Mouse (Mus musculus) megakaryocyte, embryonic 14.5 days (primary cell): ENCODE measurements around the gene Wdcp.

Experiments used
- FLI1 ChIP-seq: IDR thresholded peaks from 2 replicates; pipeline ENCODE4 v1.6.1; 2012; ENCODE audit warnings: low read length, inconsistent platforms, mixed read lengths
- GATA1 ChIP-seq: IDR thresholded peaks from 3 replicates; pipeline ENCODE4 v1.6.1; 2012; ENCODE audit warnings: mixed read lengths, low read length, inconsistent platforms, borderline replicate concordance

- no peak for TF ChIP-seq FLI1
- no peak for TF ChIP-seq GATA1
Observed at GRCm38 (mm10) chr12:4816680-4817360, 26.3 kb upstream of the Wdcp start.
